Mouse (Mus musculus): ENCODE data around the gene Cchcr1.
"Not testable (repeated sequence)": the region's sequence is repeated elsewhere in the genome, so short reads cannot be mapped to it uniquely, and the experiment has no call there.

Cchcr1 gene

GRCm38 (mm10) chr17:35516652-35517500, at the start of gene Cchcr1, which contains the start of gene Tcf19:
Gene Cchcr1 (plus strand): TSS chr17:35517100.
Gene Tcf19 (minus strand): TSS chr17:35516824.
- in situ Hi-C loops (cut with MboI, MseI), result no loop called here

- in situ Hi-C loops (cut with MboI, MseI), result loop anchor here in 1 of 2 experiments (10.0 kb wide), 1 partner anchor 54 kb away; no protein-coding TSS in a partner anchor
Observed at GRCm38 (mm10) chr17:35468936-35469335, 48.0 kb upstream of the Cchcr1 start.

- in situ Hi-C loops (cut with MboI, MseI), result loop anchor here (5.0 to 10.0 kb wide), 3 partner anchors 55 to 1473 kb away; no protein-coding TSS in a partner anchor
Observed at GRCm38 (mm10) chr17:35469842-35470751, 46.8 kb upstream of the Cchcr1 start, which contains the start of gene H2-Q10. Gene H2-Q10 (plus strand): TSS chr17:35470089.

- in situ Hi-C loops (cut with MboI, MseI), result no loop called here
Observed at GRCm38 (mm10) chr17:35484066-35484465, 32.8 kb upstream of the Cchcr1 start.

GRCm38 (mm10) chr17:35485702-35486101, 31.2 kb upstream of the Cchcr1 start:
- in situ Hi-C loops (cut with MboI, MseI), result no loop called here

GRCm38 (mm10) chr17:35486726-35487125, 30.2 kb upstream of the Cchcr1 start:
- in situ Hi-C loops (cut with MboI, MseI), result no loop called here

GRCm38 (mm10) chr17:35488041-35488440, 28.9 kb upstream of the Cchcr1 start:
- in situ Hi-C loops (cut with MboI, MseI), result no loop called here

- in situ Hi-C loops (cut with MboI, MseI), result no loop called here
Observed at GRCm38 (mm10) chr17:35490320-35490719, 26.6 kb upstream of the Cchcr1 start.

GRCm38 (mm10) chr17:35497124-35497523, 19.8 kb upstream of the Cchcr1 start:
- in situ Hi-C loops (cut with MboI, MseI), result no loop called here

- in situ Hi-C loops (cut with MboI, MseI), result no loop called here
Observed at GRCm38 (mm10) chr17:35502226-35502625, 14.7 kb upstream of the Cchcr1 start.

GRCm38 (mm10) chr17:35502762-35503161, 14.1 kb upstream of the Cchcr1 start:
- in situ Hi-C loops (cut with MboI, MseI), result no loop called here

- in situ Hi-C loops (cut with MboI, MseI), result no loop called here
Observed at GRCm38 (mm10) chr17:35503849-35504248, 13.1 kb upstream of the Cchcr1 start.

GRCm38 (mm10) chr17:35504628-35505481, 12.0 kb upstream of the Cchcr1 start:
- in situ Hi-C loops (cut with MboI, MseI), result no loop called here

GRCm38 (mm10) chr17:35505776-35506175, 11.1 kb upstream of the Cchcr1 start, which contains the start of gene Pou5f1:
Gene Pou5f1 (plus strand): TSS chr17:35506018.
- in situ Hi-C loops (cut with MboI, MseI), result no loop called here

- in situ Hi-C loops (cut with MboI, MseI), result no loop called here
Observed at GRCm38 (mm10) chr17:35506881-35507280, 10.0 kb upstream of the Cchcr1 start.

- in situ Hi-C loops (cut with MboI, MseI), result no loop called here
Observed at GRCm38 (mm10) chr17:35507556-35508260, 9.2 kb upstream of the Cchcr1 start.

- in situ Hi-C loops (cut with MboI, MseI), result not testable (repeated sequence)
Observed at GRCm38 (mm10) chr17:35508279-35508678, 8.6 kb upstream of the Cchcr1 start.

- in situ Hi-C loops (cut with MboI, MseI), result no loop called here
Observed at GRCm38 (mm10) chr17:35509284-35509683, 7.6 kb upstream of the Cchcr1 start.

GRCm38 (mm10) chr17:35512916-35513626, 3.8 kb upstream of the Cchcr1 start:
- in situ Hi-C loops (cut with MboI, MseI), result no loop called here

- in situ Hi-C loops (cut with MboI, MseI), result no loop called here
Observed at GRCm38 (mm10) chr17:35513886-35514285, 3.0 kb upstream of the Cchcr1 start.

Measured in T-helper 17 cell (primary cell).